Mouse (Mus musculus): ENCODE results near the gene Cdh1.
A peak's percentile ranks its signal among the peaks of the same experiment; 100 is the strongest.

Cdh1 gene

DNA sequence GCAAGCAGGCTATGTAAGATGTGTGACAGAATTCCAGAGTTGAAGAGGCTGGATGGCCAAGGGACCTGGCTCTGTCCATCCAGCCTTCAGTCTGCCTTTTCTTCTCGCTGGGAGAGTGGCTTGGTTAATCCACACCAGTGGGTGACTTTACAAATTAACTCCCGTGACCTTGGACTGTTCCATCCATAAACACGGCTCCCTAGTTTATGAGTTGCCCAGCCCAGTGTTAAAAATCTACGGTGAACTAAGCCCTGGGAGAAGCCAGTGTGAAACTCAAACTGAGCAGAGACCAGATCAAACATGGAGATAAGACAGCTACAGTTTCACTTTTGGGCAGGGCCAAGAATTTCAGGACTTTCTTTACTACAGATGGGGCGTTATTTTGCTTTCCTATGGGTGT lies 19.9 kb downstream of the Cdh1 start:
- DNase-seq (ENCODE audit: low spot score): no peak

DNA sequence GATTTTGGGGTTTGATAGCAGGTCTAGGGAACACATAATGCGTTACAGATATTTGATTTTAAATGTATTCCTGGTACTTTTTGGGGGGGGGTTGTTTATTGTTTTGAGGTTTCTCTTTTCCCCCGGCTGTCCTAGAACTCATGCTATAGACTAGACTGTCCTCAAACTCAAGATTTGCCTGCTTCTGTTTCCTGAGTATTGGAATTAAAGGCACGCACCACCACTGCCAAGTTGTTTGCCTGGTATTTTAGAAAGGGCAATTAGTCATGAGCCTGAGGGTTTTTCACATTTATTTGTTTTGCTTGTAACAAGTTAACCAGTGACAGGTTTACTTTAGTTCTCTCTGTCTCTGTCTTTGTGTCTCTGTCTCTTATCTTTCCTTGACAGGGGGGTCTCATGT lies 20.3 kb downstream of the Cdh1 start:
- no peak for DNase-seq (ENCODE audit: low spot score)

DNA sequence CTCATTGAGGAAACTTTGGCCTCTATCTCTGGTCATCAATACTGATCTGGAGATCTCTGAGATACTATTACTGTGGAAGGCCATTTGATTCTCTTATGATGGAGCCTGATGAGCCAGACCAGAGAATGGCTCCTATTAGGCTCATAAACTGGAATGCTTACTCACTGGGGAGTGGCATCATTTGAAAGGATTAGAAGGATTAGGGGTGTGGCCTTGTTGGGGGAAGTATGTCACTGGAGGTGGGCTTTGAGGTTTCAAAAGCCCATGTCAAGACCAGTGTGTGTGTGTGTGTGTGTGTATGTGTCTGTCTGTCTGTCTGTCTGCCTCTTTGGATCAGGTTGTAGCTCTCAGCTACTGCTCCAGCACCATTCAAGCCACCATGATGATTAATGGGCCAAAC lies 20.8 kb downstream of the Cdh1 start:
- DNase-seq (ENCODE audit: low spot score): no peak

DNA sequence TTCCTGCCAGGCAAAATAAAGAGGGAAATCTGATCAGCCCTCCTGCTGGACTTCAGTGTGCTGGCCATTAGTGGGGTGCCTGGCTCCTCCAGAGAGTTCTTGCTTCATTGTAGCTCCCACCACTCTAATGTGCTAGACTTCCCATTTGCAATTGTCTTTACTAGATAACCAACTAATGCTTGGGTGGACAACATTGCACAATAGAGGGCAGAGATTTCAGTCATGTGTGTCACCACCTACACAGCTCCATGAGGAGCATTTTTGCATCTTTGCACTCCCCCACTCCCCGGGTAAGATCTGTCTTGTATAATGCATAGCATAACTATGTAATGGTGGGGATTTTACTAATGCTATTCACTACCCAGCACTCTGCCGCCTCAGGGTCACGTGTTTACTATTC lies 21.6 kb downstream of the Cdh1 start:
- no peak for DNase-seq (ENCODE audit: low spot score)

DNA sequence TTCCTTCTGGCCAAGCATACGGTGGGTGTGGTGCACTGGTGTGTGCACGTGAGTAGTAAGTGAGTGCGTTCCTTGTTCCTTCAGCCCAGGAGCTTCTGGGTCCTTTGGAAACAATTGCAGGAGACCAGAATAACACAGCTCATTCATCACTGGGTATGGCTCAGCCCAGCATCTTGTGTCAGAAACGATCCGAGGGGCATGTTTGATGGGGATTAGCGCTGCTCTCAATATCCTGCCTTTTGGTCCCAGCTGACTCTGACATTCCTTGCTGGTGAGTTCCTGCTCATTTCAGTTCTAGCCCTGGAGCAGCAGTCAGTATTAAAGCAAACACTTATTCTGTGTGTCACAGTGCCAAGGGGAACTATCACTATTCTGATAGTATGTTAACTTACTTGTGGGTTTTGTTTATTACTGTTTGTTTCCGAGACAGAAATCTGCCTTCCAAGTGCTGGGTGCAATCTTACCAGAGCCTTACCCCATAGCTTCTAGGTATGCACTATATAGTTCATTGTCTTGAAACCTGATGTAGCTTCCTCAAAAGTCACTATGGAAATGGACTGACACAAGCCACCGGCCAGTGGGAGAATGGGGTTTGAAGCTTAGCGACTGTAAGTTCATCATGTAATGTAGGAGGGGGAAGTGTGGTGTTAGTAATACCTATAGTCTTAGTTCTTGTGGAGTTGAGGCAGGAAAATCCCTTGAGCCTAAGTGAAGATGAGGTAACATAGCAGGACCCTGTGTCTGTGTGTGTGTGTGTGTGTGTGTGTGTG lies 23.1 kb downstream of the Cdh1 start:
- no peak for DNase-seq (ENCODE audit: low spot score)

DNA sequence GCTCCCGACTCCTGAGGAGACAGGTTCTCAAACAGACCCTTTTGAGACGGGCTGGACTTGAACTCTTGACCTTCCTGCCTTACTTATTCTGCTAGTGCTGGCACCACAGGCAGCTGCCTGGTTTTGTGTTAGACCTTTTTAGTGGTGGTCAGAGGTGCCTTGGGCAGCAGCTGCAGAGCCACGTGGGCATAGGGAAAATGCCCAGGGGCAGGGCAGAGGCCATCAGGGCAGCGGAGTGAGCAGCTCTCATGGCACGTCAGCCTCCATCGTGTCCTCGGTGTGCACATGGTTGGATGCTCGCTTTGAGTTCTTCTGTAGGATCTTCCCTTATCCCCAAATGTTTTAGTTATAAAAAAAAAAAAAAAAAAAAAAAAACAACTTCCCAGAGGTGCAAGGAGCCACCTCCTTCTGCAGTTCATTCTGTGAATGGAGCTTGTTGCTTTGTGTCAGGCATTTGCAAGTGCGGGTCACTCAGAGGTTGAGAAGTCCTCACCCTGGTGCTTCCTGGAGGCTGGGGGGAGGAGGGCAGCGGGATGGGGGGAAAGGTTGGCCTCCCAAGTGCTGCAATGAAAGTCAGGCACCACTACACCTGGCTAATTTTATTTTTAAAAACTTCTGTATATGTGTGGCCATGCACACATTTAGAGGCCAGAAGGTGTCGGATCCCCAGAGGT lies 25.3 kb downstream of the Cdh1 start:
- no peak for DNase-seq (ENCODE audit: low spot score)

DNA sequence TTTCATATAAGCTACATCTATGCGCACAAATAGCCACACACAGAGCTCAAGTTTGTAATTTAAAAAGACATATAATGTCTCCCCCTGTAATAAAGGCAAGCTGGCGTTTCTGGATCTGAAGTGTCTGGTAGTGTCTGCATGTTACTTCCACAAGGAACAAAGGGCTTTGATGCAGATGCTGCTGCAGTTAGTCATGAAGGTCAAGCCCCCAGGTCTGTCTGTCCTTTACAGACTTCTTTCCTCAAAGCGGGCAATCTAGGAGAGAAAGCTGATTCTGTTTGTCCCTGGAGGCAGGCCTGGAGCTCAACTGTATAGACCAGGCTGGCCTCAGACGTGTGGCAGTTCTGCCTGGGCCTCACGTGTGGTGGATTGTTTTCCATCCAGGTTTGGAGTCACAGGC lies 26.3 kb downstream of the Cdh1 start:
- DNase-seq (ENCODE audit: low spot score): no peak

DNA sequence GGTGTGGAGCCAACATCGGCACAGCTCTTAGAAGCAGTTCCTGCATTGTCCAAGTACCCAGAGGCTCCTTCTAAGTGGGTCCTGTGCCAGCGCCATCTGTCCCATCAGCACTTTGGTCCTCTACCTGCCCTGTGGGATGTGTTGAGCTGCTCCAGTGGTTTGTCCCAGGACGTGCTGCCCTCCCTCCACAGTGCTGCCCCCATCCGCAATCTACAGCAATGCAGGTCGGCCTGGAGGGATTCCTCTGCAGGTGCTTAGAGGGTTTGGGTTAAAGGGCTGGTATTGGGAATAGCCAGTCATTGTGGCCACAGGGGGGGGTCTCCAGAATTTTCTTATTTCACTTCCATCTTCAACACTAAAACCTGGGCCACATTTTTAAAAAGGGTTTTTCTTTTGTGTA lies 28.8 kb downstream of the Cdh1 start:
- no peak for DNase-seq (ENCODE audit: low spot score)

DNA sequence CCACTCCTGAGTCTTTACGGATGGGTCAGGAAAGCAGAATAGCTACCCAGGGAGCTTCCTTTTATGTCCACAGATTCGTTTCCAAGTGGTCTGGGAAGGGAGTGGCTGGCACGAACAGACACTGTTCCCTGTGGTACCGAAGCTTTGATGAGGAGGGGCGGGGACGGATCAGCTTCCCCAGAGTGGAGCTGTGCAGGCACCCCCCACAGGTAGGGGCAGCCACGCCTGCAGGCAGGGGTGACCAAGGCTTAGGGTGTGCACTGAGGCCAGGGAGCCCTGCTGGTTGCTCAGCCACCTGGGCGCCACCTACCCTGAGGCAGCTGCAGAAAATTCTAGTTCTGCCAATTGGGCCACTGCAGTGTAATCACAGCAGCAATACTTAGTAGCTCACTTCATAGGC lies 29.5 kb downstream of the Cdh1 start:
- DNase-seq (ENCODE audit: low spot score): no peak

DNA sequence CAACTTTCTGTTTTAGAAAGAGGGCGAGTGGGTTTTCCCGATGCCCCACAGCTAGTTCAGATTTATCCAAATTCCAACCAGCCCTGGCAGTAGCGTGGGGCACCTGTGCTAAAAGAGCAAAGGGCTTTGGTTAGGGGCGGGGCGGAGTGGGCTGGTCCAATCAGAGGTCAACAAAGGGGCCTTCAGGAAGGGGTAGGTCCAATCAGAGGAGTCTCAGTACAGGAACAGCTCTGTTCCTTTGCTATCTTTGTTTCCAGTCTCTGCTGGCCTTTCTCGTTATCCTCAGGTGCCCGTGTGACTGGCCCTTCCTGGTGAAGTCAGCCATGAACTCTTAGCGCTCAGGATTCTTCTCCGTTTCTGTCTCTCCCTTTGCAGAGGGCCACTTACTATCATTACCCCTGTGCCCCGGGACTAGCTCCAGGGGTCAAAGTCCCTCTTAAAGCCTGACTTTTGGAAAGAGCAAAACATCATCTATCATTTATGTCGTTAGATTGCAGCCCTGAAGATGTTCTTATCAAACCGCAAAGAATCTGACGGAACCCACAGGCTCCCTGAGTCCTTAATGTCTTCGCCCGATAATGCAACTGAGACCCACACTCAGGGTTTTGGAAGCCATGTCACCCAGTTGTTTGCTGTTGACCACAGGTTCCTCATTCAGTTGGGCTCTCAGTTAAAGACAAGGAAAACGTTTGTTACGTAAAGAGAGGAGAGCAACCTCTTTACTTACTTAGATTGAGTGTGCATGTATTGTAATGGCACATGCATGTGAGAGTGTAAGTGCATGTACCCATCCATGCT lies 30.4 kb downstream of the Cdh1 start:
- no peak for DNase-seq (ENCODE audit: low spot score)

DNA sequence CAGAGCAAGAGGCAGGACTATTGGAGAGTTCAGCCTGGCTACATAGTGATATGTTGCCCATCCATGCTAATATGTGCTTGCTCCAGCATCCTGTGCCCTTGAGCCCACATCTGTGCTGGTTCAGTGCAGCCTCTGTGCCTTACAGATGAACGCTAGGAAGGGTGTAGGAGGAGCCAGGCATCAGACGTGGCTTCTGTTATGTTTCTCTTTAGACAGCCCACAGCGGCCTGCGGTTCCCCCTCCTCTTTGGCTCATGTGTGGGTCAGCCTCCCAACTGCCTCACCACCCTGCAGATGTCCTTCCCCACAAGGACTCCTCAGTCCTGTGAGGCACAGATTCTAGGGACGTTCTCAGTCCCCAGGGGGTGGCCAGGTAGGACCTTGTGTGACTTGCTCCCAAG lies 32.1 kb downstream of the Cdh1 start:
- no peak for DNase-seq (ENCODE audit: low spot score)

DNA sequence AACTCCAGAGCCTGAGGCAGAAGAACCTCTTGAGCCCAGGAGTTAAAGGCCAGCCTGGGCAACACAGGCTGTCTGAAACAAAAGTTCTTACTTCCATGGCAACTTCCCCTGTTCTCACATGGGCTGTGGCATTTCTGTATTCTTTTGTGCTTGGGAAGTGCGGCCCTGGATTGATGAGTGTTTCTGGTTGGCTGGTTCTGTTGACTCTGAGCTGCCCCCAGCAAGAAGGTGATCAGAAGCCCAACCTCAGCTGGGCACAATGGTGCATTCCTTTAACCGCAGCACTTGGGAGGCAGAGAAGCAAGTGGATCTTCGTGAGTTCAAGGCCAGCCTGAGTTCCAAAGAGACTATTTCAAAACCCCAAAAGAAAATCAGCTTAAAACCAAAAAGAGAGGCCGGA lies 34.3 kb downstream of the Cdh1 start:
- no peak for DNase-seq (ENCODE audit: low spot score)

DNA sequence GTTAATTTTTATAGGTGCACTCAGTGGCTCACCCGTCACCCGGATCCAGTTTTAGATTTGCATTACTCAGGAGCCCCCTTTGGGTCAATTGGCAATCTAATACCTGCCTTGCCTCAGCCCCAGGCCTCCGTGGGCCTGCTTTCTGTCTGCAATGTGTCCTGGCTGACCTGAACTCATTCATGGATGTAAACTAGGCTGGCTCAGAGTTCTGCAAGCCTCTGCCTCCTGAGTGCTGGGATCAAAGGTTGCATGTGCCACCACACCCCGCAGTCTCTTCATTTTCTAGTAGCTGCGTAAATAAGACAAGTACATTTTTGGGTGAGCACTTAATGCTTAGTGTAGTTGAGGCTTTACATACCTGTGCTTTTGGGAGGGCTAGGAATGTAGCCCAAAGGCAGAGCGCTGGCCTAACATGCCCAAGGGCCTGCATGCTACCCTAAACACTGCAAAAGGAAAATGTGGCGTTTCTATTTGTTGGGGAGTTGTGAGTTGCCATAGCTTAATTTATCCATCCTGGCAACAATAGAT lies 35.7 kb downstream of the Cdh1 start:
- DNase-seq (ENCODE audit: low spot score): no peak

DNA sequence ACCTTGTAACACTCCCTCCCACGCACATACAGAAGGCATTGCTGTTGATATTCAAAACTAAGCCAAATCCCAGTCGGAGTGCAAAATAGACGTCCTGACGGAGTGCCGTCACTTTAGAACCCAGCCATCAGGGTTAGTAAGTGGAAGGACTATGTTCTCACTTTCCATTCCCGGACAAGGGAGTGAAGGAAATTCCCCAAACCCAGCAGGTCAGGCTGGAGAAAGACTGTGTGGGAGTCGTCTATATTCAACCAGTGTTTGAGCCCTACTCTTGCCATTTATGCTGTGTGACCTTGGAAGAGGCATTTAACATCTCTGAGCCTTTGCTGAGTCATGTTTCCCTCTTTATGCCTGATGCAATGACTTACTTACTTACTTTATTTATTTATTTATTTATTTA lies 37.1 kb downstream of the Cdh1 start:
- no peak for DNase-seq (ENCODE audit: low spot score)

DNA sequence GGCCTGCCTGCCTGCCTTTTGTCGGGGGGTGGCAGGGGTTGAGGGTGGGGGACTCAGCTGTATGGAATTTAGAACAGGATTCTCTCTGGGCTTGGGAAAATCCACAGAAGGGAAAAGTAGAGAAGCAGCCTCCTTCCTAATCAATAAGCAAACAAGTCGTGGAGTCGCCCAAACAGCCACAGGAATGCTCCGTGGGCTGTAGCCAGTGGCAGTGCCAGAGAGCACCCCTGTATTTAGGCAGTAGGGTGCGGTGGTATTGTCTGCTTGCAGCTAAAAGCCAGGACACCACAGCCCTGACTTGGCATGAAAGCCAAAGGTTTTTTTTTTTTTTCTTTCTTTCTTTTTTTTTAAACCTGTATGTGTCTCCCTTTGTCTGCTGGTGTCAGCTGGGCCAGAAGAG lies 37.8 kb downstream of the Cdh1 start:
- DNase-seq (ENCODE audit: low spot score): no peak

DNA sequence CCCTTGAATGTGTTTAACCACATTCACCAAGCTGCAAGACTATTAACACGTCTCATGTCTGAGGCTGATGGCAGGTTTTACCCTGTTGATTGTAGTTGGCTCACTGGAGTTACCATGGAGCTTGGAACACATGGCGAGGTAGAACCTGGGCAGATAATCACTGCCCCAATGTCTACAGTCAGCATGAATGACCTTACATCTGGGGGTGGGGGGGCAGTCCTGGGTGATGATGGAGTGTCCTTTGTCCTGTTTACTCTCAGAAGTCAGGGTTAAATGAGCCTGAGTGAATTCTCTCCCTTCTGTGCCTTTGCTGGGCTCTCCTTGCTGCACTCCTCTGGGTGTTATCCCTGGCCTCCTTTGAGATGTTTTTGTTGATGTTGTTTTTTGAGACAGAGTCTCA lies 39.0 kb downstream of the Cdh1 start:
- no peak for DNase-seq (ENCODE audit: low spot score)

DNA sequence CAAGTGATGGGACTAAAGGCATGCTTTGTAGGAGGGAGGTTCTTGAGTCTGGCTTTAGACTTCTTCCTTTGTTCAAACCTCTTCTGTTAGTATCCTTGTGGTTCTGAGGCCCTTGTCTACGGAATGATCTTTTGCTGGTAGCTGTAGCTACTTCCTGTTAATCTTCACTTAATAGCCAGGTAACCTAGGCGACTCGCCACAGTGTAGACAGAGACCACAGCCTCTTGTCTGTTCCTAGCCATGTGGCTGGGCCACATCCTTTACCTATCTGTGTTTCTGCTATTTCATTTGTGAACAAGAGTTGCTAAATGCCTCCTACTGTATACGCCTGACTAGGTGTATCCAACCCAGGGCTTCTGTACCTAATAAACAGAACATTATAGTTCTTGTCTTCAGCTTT lies 39.9 kb downstream of the Cdh1 start:
- no peak for DNase-seq (ENCODE audit: low spot score)

DNA sequence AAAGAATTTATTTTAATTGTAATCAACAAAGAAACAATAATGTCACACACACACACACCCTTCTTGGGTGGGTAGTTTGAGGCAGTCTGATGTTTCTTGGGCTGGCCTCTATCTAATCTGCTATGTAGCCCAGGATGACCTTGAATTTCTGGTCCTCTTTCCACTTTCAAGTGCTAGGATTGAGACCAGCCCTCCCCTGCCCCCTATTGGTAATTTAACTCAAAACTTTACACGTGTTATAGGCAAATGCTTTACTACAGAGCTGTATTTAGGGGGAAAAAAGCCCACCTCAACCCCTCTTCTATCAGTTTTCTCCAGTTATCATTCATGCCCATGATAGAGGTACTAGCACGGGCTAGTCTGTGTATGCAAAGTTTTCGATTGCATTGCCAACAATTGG lies 41.8 kb downstream of the Cdh1 start:
- no peak for DNase-seq (ENCODE audit: low spot score)

DNA sequence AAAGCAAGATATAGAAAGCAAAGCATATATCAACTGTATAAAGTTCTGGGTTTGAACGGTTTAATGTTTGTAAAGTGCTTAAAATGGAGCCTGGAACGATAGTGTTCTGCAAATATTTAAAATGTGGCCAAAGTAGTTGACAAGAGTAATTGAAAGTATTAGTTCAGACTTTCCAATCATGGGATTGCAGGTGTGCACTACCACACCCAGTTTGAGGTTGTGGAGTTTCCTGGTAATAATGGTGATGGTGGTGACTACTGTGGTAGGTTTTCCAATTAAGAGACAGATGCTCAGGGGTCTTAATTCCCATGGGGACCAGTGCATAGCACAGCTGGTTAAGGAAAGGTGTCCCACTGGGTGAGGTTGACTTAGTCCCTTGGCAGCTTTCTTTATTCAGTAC lies 43.0 kb downstream of the Cdh1 start:
- DNase-seq (ENCODE audit: low spot score): no peak

DNA sequence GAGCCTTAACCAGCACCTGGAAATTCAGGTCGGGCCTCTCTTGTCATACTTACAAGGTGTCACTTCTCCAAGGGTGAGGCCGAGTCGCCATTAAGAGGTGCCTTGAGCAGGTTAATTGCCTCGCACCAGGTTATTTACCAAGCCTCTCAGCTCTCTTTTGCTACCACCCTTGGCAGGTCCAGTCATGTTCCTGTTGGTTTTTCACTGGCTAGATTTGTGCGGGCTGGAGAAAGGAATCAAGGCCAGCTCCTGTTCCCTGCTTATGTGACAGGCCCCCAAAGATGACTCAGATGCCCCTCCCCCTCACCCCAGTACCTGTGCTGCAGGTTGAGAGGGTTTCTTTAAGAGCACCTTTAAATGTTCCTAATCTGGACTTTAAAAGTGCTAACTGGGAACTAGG lies 43.6 kb downstream of the Cdh1 start:
- DNase-seq (ENCODE audit: low spot score): no peak

DNA sequence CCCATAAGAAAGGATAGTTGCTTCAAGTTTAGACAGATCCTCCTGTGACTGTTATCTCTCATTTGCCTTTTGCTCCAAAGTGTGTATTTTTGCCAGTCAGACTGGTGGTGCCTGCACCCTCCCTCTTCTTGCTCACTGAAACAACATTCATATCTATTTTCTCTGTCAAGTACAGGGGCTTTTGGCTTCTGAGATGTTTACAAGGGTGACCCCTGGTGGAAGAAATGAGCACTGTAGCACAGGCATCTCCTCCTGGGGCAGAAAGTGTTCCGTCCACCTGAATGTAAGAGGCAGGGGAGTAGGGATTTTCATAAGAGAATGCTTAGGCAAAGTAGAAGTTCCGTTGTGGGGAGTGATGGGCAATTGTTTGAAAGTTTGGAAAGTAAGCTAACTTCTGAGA lies 44.2 kb downstream of the Cdh1 start:
- DNase-seq (ENCODE audit: low spot score): peak; percentile 56

DNA sequence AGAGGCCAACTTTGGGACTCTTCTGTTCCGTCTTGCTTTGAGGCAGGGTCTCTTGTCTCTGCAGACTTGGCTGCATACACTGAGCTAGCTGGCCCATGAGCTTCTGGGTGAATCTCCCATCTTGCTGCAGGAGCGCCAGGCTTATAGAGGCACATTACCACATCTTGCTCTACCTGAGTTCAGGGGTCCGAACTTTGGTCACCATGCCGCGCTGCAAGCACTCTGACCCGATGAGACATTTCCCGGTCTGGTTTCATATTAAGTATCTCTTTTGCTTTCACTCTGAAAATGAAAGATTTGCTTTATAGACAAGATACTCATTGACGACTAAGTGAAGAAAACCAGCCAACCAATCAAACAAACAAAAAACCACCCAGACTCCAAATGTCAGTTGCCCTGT lies 45.3 kb downstream of the Cdh1 start:
- DNase-seq (ENCODE audit: low spot score): no peak

DNA sequence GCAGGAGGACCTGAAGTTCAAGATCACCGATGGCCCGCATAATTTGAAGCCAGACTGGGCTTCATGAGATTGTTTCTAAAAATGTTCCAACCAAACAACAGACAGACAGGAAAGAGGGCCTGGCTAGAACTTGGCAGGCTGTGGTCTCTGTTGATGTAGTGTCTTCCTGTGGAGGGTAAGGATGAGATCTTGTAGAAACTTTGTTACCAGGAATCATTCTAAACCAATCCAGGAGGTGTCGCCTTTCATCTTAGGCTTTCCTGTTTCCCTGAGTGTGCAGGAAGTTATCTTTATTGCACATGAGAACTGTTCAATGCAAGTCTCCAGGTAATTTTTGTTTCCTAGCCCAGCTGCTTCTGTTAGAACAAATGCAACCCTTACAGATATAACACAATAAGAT lies 48.8 kb downstream of the Cdh1 start:
- DNase-seq (ENCODE audit: low spot score): no peak

Measured in ovary, postnatal 10 days (tissue).